Mouse (Mus musculus): ENCODE results near the gene Frmd6. TPM values are rescaled to one million over a fixed set of nuclear protein-coding genes. Genes with fewer than 3 reads are reported as not detected.
A peak's percentile ranks its signal among the peaks of the same experiment; 100 is the strongest.

Gene Frmd6
- polyA plus RNA-seq, 1 experiment from 2014 or later: 55.6 TPM

GRCm38 (mm10) chr12:70812822-70813465 is 12.4 kb upstream of the Frmd6 start:
- Histone ChIP-seq H3K27me3 (ENCODE audit: low read depth, poor library complexity, severe bottlenecking) (no peaks in the 10 kb centered on the region), H3K4me3 (no peak overlapping the region), H3K4me1 (peaks cover 6% of the 10 kb centered on the region; the same call in 1 of the 2 replicates), H3K9me3 (replicated peaks) (no peaks in the 10 kb centered on the region), H3K36me3 (no peaks in the 10 kb centered on the region), H3K27ac (no peak overlapping the region)
- DNase-seq (ENCODE audit: low spot score): no peak
- WGBS: 25% methylated on average over 3 of the region's 3 CpGs

GRCm38 (mm10) chr12:70816731-70817130 is 8.6 kb upstream of the Frmd6 start:
- WGBS: 81% methylated on average over 2 of the region's 2 CpGs
- Histone ChIP-seq H3K4me3 (no peak overlapping the region), H3K9me3 (replicated peaks) (no peaks in the 10 kb centered on the region), H3K4me1 (peaks cover 6% of the 10 kb centered on the region; the same call in 1 of the 2 replicates), H3K27me3 (ENCODE audit: low read depth, poor library complexity, severe bottlenecking) (no peaks in the 10 kb centered on the region), H3K36me3 (no peaks in the 10 kb centered on the region), H3K27ac (no peak overlapping the region)
- DNase-seq (ENCODE audit: low spot score): no peak

- no peaks in the 10 kb centered on the region for H3K9me3 ChIP-seq (replicated peaks)
- WGBS: 60% methylated on average over 7 of the region's 7 CpGs
- peak overlapping the region; percentile 87 for H3K4me3 ChIP-seq
- no peak for DNase-seq (ENCODE audit: low spot score)
- no peaks in the 10 kb centered on the region for H3K27me3 ChIP-seq (ENCODE audit: low read depth, poor library complexity, severe bottlenecking)
- no peaks in the 10 kb centered on the region for H3K36me3 ChIP-seq
- H3K4me1 ChIP-seq: peaks cover 28% of the 10 kb centered on the region
- H3K27ac ChIP-seq: peak overlapping the region; percentile 97
These were observed 1.3 kb upstream of the Frmd6 start for GRCm38 (mm10) chr12:70824017-70824416.

- Histone ChIP-seq H3K4me1 (peaks cover 46% of the 10 kb centered on the region), H3K27me3 (ENCODE audit: low read depth, poor library complexity, severe bottlenecking) (no peaks in the 10 kb centered on the region), H3K27ac (peak overlapping the region; percentile 97), H3K9me3 (replicated peaks) (no peaks in the 10 kb centered on the region), H3K4me3 (peak overlapping the region; percentile 87), H3K36me3 (no peaks in the 10 kb centered on the region)
- DNase-seq (ENCODE audit: low spot score): peak; percentile 78
- under 1% methylated on average over 54 of the region's 55 CpGs for WGBS
These were observed 470 bp downstream of the Frmd6 start for GRCm38 (mm10) chr12:70825651-70826317.

GRCm38 (mm10) chr12:70826318-70827072 is 1.2 kb downstream of the Frmd6 start:
- H3K4me1 ChIP-seq: peaks cover 53% of the 10 kb centered on the region
- peak; percentile 52 for DNase-seq (ENCODE audit: low spot score)

GRCm38 (mm10) chr12:70827187-70827900 is 2.0 kb downstream of the Frmd6 start:
- H3K27ac ChIP-seq: peak overlapping the region; percentile 97
- H3K27me3 ChIP-seq (ENCODE audit: low read depth, poor library complexity, severe bottlenecking): no peaks in the 10 kb centered on the region
- H3K4me1 ChIP-seq: peaks cover 59% of the 10 kb centered on the region
- no peaks in the 10 kb centered on the region for H3K36me3 ChIP-seq
- DNase-seq (ENCODE audit: low spot score): peak; percentile 56
- H3K9me3 ChIP-seq (replicated peaks): no peaks in the 10 kb centered on the region
- H3K4me3 ChIP-seq: peak overlapping the region; percentile 87
- WGBS: 9% methylated on average over 9 of the region's 9 CpGs

More at GRCm38 (mm10) chr12:70826318-70827072, 1.2 kb downstream of the Frmd6 start:
- Histone ChIP-seq H3K27me3 (ENCODE audit: low read depth, poor library complexity, severe bottlenecking) (no peaks in the 10 kb centered on the region), H3K27ac (peak overlapping the region; percentile 97), H3K9me3 (replicated peaks) (no peaks in the 10 kb centered on the region), H3K4me3 (peak overlapping the region; percentile 87), H3K36me3 (no peaks in the 10 kb centered on the region)
- 3% methylated on average over 19 of the region's 19 CpGs for WGBS

GRCm38 (mm10) chr12:70827901-70828271 is 2.6 kb downstream of the Frmd6 start:
- Histone ChIP-seq H3K4me1 (peaks cover 60% of the 10 kb centered on the region), H3K36me3 (no peaks in the 10 kb centered on the region), H3K9me3 (replicated peaks) (no peaks in the 10 kb centered on the region), H3K4me3 (peak overlapping the region; percentile 87), H3K27me3 (ENCODE audit: low read depth, poor library complexity, severe bottlenecking) (no peaks in the 10 kb centered on the region), H3K27ac (peak overlapping the region; percentile 97)
- DNase-seq (ENCODE audit: low spot score): no peak
- 25% methylated on average over 4 of the region's 4 CpGs for WGBS

GRCm38 (mm10) chr12:70830982-70831566 is 5.8 kb downstream of the Frmd6 start:
- H3K27ac ChIP-seq: no peak overlapping the region
- H3K4me3 ChIP-seq: no peak overlapping the region
- no peaks in the 10 kb centered on the region for H3K27me3 ChIP-seq (ENCODE audit: low read depth, poor library complexity, severe bottlenecking)
- H3K4me1 ChIP-seq: peaks cover 57% of the 10 kb centered on the region
- DNase-seq (ENCODE audit: low spot score): no peak
- WGBS: 58% methylated on average over 9 of the region's 9 CpGs
- peaks cover 4% of the 10 kb centered on the region; the same call in 1 of the 2 replicates for H3K36me3 ChIP-seq
- no peaks in the 10 kb centered on the region for H3K9me3 ChIP-seq (replicated peaks)

- H3K27ac ChIP-seq: no peak overlapping the region
- H3K9me3 ChIP-seq (replicated peaks): no peaks in the 10 kb centered on the region
- H3K4me3 ChIP-seq: no peak overlapping the region
- no peak for DNase-seq (ENCODE audit: low spot score)
- H3K36me3 ChIP-seq: peaks cover 6% of the 10 kb centered on the region; the same call in 1 of the 2 replicates
- H3K27me3 ChIP-seq (ENCODE audit: low read depth, poor library complexity, severe bottlenecking): no peaks in the 10 kb centered on the region
- H3K4me1 ChIP-seq: peaks cover 53% of the 10 kb centered on the region
- 76% methylated on average over 4 of the region's 4 CpGs for WGBS
These were observed 7.1 kb downstream of the Frmd6 start for GRCm38 (mm10) chr12:70832216-70832998.

- H3K4me3 ChIP-seq: no peak overlapping the region
- whole genome bisulfite sequencing: 96% methylated on average over 3 of the region's 3 CpGs
- no peak for DNase-seq (ENCODE audit: low spot score)
- peaks cover 53% of the 10 kb centered on the region for H3K4me1 ChIP-seq
- H3K27me3 ChIP-seq (ENCODE audit: low read depth, poor library complexity, severe bottlenecking): no peaks in the 10 kb centered on the region
- H3K27ac ChIP-seq: no peak overlapping the region
- H3K36me3 ChIP-seq: peaks cover 8% of the 10 kb centered on the region; the same call in 1 of the 2 replicates
- H3K9me3 ChIP-seq (replicated peaks): no peaks in the 10 kb centered on the region
These were observed 7.7 kb downstream of the Frmd6 start for GRCm38 (mm10) chr12:70833050-70833449.

GRCm38 (mm10) chr12:70834043-70834442 is 8.7 kb downstream of the Frmd6 start:
- Histone ChIP-seq H3K9me3 (replicated peaks) (no peaks in the 10 kb centered on the region), H3K27me3 (ENCODE audit: low read depth, poor library complexity, severe bottlenecking) (no peaks in the 10 kb centered on the region), H3K36me3 (peaks cover 16% of the 10 kb centered on the region; the same call in 1 of the 2 replicates), H3K4me1 (peaks cover 45% of the 10 kb centered on the region), H3K27ac (no peak overlapping the region), H3K4me3 (no peak overlapping the region)
- WGBS: 86% methylated on average over 4 of the region's 4 CpGs
- no peak for DNase-seq (ENCODE audit: low spot score)
